Mouse (Mus musculus): ENCODE data around the gene Olfr346. TPM values are rescaled to one million over a fixed set of nuclear protein-coding genes. Genes with fewer than 3 reads are reported as not detected.

The Olfr346 gene
- polyA plus RNA-seq (2011; ENCODE audit: insufficient read depth, insufficient read length, low read depth, missing spikeins) = not detected in 2 replicates

DNA sequence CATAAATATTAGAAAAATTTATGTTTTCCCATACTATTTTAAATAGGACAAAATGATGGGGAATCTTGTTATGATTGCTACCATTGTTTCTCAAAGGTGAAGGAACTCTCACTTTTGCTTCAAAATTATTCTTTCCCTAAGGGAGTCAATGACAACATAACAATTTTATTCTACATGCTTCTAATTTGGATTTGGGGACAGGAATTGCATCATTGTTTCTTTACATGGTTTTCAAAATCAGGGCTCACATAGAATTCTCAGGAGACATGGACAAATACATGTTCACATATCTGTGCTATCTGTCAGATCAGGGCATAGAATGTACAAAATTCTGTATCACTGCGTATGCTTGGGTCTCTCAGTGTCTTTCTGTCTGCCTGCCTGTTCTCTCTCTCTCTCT lies at the start of gene Olfr346:
Gene Olfr346 (plus strand): TSS at position 301 of the 400 bp plus-strand sequence.
- no peaks in the 10 kb centered on the region for H3K27me3 ChIP-seq (ENCODE audit: control insufficient read depth, insufficient read depth, low read length, poor library complexity, severe bottlenecking)
- H3K4me1 ChIP-seq (ENCODE audit: control insufficient read depth, insufficient read depth, low read length) = no peaks in the 10 kb centered on the region
- no peak within 1 kb of the TSS for H3K4me3 ChIP-seq (ENCODE audit: low read depth, low read length)
- no peaks in the 10 kb centered on the region for H3K36me3 ChIP-seq (ENCODE audit: control insufficient read depth, insufficient read depth, low read length, poor library complexity, severe bottlenecking)
- no peak for TF ChIP-seq EP300 (IDR thresholded peaks at IDR 0.05; ENCODE audit: insufficient read depth, low read depth, low read length)
- H3K9me3 ChIP-seq (replicated peaks; ENCODE audit: control insufficient read depth, insufficient read depth, low read length, poor library complexity, severe bottlenecking) = no peaks in the 10 kb centered on the region
- no peak within 1 kb of the TSS for H3K9ac ChIP-seq (ENCODE audit: low read depth, poor library complexity, severe bottlenecking)
- no peak within 1 kb of the TSS for H3K27ac ChIP-seq (ENCODE audit: insufficient read depth, low read length)

DNA sequence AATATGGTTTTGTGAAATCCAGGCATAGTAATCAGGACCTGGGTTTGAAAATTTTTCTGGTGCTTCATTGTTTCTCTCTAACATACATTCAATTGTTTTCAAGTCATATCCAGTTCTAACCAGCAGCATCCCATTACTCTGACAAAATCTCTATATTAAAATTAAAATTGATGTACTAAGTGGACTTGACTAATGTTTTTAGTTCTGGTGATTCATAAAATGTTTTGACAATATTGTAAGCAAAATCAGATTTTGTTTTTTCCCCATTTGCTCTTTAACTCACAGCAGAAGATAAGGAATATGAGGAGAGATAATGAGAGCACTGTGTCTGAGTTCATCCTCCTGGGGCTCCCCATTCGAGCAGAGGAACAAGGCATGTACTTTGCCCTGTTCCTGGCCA lies 45.8 kb upstream of the Olfr346 start, which contains the start of gene Olfr345:
Gene Olfr345 (plus strand): TSS at position 301 of the 400 bp plus-strand sequence.
- no peak within 1 kb of the TSS for H3K9ac ChIP-seq (ENCODE audit: low read depth, poor library complexity, severe bottlenecking)
- H3K27ac ChIP-seq (ENCODE audit: insufficient read depth, low read length) = no peak within 1 kb of the TSS
- no peaks in the 10 kb centered on the region for H3K4me1 ChIP-seq (ENCODE audit: control insufficient read depth, insufficient read depth, low read length)
- no peak within 1 kb of the TSS for H3K4me3 ChIP-seq (ENCODE audit: low read depth, low read length)
- H3K36me3 ChIP-seq (ENCODE audit: control insufficient read depth, insufficient read depth, low read length, poor library complexity, severe bottlenecking) = no peaks in the 10 kb centered on the region
- no peaks in the 10 kb centered on the region for H3K27me3 ChIP-seq (ENCODE audit: control insufficient read depth, insufficient read depth, low read length, poor library complexity, severe bottlenecking)
- H3K9me3 ChIP-seq (replicated peaks; ENCODE audit: control insufficient read depth, insufficient read depth, low read length, poor library complexity, severe bottlenecking) = no peaks in the 10 kb centered on the region
- no peak for TF ChIP-seq EP300 (IDR thresholded peaks at IDR 0.05; ENCODE audit: insufficient read depth, low read depth, low read length)
- no peak for TF ChIP-seq CTCF (IDR thresholded peaks at IDR 0.05; ENCODE audit: low read depth, low read length)

DNA sequence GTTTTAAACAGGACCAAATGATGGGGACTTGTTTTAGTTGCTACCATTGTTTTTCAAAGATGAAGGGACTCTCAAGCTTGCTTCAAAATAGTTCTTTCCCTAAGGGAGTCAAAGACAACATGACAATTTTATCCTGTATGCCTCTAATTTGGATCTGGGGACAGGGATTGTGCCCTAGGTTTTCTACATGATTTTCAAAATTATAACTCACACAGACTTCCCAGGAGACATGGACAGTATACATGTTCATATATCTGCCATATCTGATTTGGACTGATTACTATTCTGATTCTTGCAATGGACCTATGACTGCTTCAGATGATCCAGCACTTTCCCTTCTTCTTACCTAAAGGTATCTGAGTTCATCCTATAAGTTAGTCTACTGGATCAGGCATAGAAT lies 46.0 kb downstream of the Olfr346 start, which contains the start of gene Olfr347:
Gene Olfr347 (plus strand): TSS at position 301 of the 400 bp plus-strand sequence.
- Histone ChIP-seq H3K27me3 (ENCODE audit: control insufficient read depth, insufficient read depth, low read length, poor library complexity, severe bottlenecking) (no peaks in the 10 kb centered on the region), H3K27ac (ENCODE audit: insufficient read depth, low read length) (no peak within 1 kb of the TSS), H3K4me1 (ENCODE audit: control insufficient read depth, insufficient read depth, low read length) (no peaks in the 10 kb centered on the region), H3K4me3 (ENCODE audit: low read depth, low read length) (no peak within 1 kb of the TSS), H3K9me3 (replicated peaks; ENCODE audit: control insufficient read depth, insufficient read depth, low read length, poor library complexity, severe bottlenecking) (no peaks in the 10 kb centered on the region), H3K36me3 (ENCODE audit: control insufficient read depth, insufficient read depth, low read length, poor library complexity, severe bottlenecking) (no peaks in the 10 kb centered on the region), H3K9ac (ENCODE audit: low read depth, poor library complexity, severe bottlenecking) (no peak within 1 kb of the TSS)
- TF ChIP-seq EP300 (IDR thresholded peaks at IDR 0.05; ENCODE audit: insufficient read depth, low read depth, low read length) (no peak), POLR2A (IDR thresholded peaks at IDR 0.05; ENCODE audit: insufficient read depth, low read length) (no peak), CTCF (IDR thresholded peaks at IDR 0.05; ENCODE audit: low read depth, low read length) (no peak)

DNA sequence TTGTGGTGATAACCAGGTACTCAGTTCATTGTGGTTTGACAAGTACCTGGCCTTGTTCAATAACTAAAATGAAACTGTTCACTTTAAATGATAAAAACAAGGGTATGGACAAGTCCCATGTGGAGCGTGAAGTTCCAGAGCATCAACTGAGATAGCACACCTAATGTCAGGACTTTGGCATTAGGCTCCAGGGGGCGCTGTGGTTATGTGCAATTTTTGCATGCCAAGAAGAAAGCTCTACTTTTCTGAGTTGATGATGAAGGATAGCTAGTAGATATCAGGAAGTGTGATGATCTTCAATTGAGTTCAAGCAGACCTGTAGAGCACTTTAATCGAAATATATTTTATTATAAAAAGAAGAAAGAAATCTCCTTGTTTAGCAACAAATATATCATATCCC lies 50.6 kb downstream of the Olfr346 start:
- TF ChIP-seq CTCF (IDR thresholded peaks at IDR 0.05; ENCODE audit: low read depth, low read length) = peak; percentile 20
- TF ChIP-seq POLR2A (IDR thresholded peaks at IDR 0.05; ENCODE audit: insufficient read depth, low read length) = no peak
- no peak overlapping the region for H3K9ac ChIP-seq (ENCODE audit: low read depth, poor library complexity, severe bottlenecking)
- H3K9me3 ChIP-seq (replicated peaks; ENCODE audit: control insufficient read depth, insufficient read depth, low read length, poor library complexity, severe bottlenecking) = no peaks in the 10 kb centered on the region
- H3K27me3 ChIP-seq (ENCODE audit: control insufficient read depth, insufficient read depth, low read length, poor library complexity, severe bottlenecking) = no peaks in the 10 kb centered on the region
- H3K27ac ChIP-seq (ENCODE audit: insufficient read depth, low read length) = no peak overlapping the region
- H3K4me1 ChIP-seq (ENCODE audit: control insufficient read depth, insufficient read depth, low read length) = no peaks in the 10 kb centered on the region
- no peak overlapping the region for H3K4me3 ChIP-seq (ENCODE audit: low read depth, low read length)
- no peaks in the 10 kb centered on the region for H3K36me3 ChIP-seq (ENCODE audit: control insufficient read depth, insufficient read depth, low read length, poor library complexity, severe bottlenecking)

Other genes with a start within 250 kb of the Olfr346 start
- gene Olfr340, start 233.2 kb upstream of the Olfr346 start, polyA plus RNA-seq (2011; ENCODE audit: insufficient read depth, insufficient read length, low read depth, missing spikeins) = not detected in 2 replicates
- not detected in 2 replicates for gene Olfr341, start 203.3 kb upstream of the Olfr346 start, polyA plus RNA-seq (2011; ENCODE audit: insufficient read depth, insufficient read length, low read depth, missing spikeins)
- gene Olfr342, start 160.8 kb upstream of the Olfr346 start, polyA plus RNA-seq (2011; ENCODE audit: insufficient read depth, insufficient read length, low read depth, missing spikeins) = not detected in 2 replicates
- 0.10 TPM in 1 of 2 replicates, not detected in the other for gene Olfr344, start 119.1 kb upstream of the Olfr346 start, polyA plus RNA-seq (2011; ENCODE audit: insufficient read depth, insufficient read length, low read depth, missing spikeins)
- not detected in 2 replicates for gene Olfr345, start 45.7 kb upstream of the Olfr346 start, polyA plus RNA-seq (2011; ENCODE audit: insufficient read depth, insufficient read length, low read depth, missing spikeins)
- gene Olfr347, start 46.1 kb downstream of the Olfr346 start, polyA plus RNA-seq (2011; ENCODE audit: insufficient read depth, insufficient read length, low read depth, missing spikeins) = not detected in 2 replicates
- gene Olfr348, start 98.5 kb downstream of the Olfr346 start, polyA plus RNA-seq (2011; ENCODE audit: insufficient read depth, insufficient read length, low read depth, missing spikeins) = not detected in 2 replicates
- gene Olfr50, start 104.8 kb downstream of the Olfr346 start, polyA plus RNA-seq (2011; ENCODE audit: insufficient read depth, insufficient read length, low read depth, missing spikeins) = not detected in 2 replicates
- gene Olfr3, start 131.2 kb downstream of the Olfr346 start, polyA plus RNA-seq (2011; ENCODE audit: insufficient read depth, insufficient read length, low read depth, missing spikeins) = not detected in 2 replicates
- gene Olfr350, start 160.5 kb downstream of the Olfr346 start, polyA plus RNA-seq (2011; ENCODE audit: insufficient read depth, insufficient read length, low read depth, missing spikeins) = not detected in 2 replicates
- not detected in 2 replicates for gene Olfr351, start 176.9 kb downstream of the Olfr346 start, polyA plus RNA-seq (2011; ENCODE audit: insufficient read depth, insufficient read length, low read depth, missing spikeins)
- 0.18 and 0.53 TPM in 2 replicates for gene Olfr352, start 182.7 kb downstream of the Olfr346 start, polyA plus RNA-seq (2011; ENCODE audit: insufficient read depth, insufficient read length, low read depth, missing spikeins)
- not detected in 2 replicates for gene Olfr353, start 207.1 kb downstream of the Olfr346 start, polyA plus RNA-seq (2011; ENCODE audit: insufficient read depth, insufficient read length, low read depth, missing spikeins)
- gene Olfr354, start 219.9 kb downstream of the Olfr346 start, polyA plus RNA-seq (2011; ENCODE audit: insufficient read depth, insufficient read length, low read depth, missing spikeins) = not detected in 2 replicates
- gene Olfr355, start 243.1 kb downstream of the Olfr346 start, polyA plus RNA-seq (2011; ENCODE audit: insufficient read depth, insufficient read length, low read depth, missing spikeins) = not detected in 2 replicates

Measured in ES-Bruce4 (cell line).